Mouse (Mus musculus): ENCODE data around the gene Trafd1. TPM values are rescaled to one million over a fixed set of nuclear protein-coding genes. Genes with fewer than 3 reads are reported as not detected.

Gene Trafd1
- polyA plus RNA-seq, 1 experiment from 2014 or later, result 85.9 TPM

DNA sequence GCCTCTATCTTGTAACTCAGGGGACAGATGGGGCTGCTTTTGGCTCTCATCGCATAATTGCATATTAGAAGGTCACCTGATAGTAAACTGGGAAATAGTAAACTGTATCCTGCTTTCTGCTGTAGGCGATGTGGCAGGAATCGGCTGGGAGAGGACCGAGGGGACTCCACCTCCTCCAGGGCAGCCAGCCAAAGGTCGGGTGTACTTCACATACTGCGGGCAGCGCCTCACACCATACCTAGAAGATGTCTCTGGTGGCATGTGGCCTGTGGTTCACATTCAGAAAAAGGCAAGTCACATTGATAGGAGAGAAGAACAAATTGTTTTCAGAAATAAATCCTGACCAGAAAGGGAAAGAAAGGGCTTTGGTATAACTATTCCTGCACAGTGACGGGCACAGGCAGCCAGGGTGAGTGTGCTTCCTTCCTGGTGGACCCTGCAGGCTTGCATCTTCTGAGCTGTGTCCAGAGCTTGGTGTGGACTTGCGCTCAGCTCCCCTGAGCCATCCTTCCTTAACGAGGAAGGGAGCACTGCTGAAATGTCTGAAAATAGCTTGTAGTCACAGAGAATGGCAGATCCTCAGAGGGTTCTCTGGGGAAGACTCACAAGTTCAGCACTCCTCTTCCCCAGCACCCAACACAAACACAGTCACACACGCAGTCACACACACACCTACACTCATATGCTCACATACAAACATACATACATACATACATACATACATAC is 55.9 kb downstream of the Trafd1 start:
- ATAC-seq (ENCODE audit: low read depth), result peak; percentile 55; the same call in 1 of the 2 replicates

GRCm38 (mm10) chr5:121326079-121326805 is 59.2 kb downstream of the Trafd1 start:
- ATAC-seq (ENCODE audit: low read depth), result no peak
- H3K9ac ChIP-seq (ENCODE audit: low read length), result no peak overlapping the region
- H3K36me3 ChIP-seq (ENCODE audit: control insufficient read depth, insufficient read depth, low read length), result peaks cover 47% of the 10 kb centered on the region
- H3K27ac ChIP-seq (ENCODE audit: low read length), result no peak overlapping the region
- H3K9me3 ChIP-seq (ENCODE audit: control insufficient read depth, low read length), result no peaks in the 10 kb centered on the region
- H3K27me3 ChIP-seq (ENCODE audit: control insufficient read depth, insufficient read depth, low read depth, low read length), result no peaks in the 10 kb centered on the region
- 87% methylated on average over 14 of the region's 14 CpGs for WGBS
- no peaks in the 10 kb centered on the region for H3K4me1 ChIP-seq (replicated peaks; ENCODE audit: control insufficient read depth, insufficient read depth, low read length)
- H3K4me2 ChIP-seq (ENCODE audit: low read depth, low read length), result no peak overlapping the region
- H3K4me3 ChIP-seq (ENCODE audit: low read length), result no peak overlapping the region

More for the DNA sequence above, 55.9 kb downstream of the Trafd1 start:
- Histone ChIP-seq H3K36me3 (ENCODE audit: control insufficient read depth, insufficient read depth, low read length) (peaks cover 44% of the 10 kb centered on the region), H3K4me2 (ENCODE audit: low read depth, low read length) (peak overlapping the region; percentile 36), H3K27me3 (ENCODE audit: control insufficient read depth, insufficient read depth, low read depth, low read length) (no peaks in the 10 kb centered on the region), H3K4me3 (ENCODE audit: low read length) (peak overlapping the region; percentile 33), H3K4me1 (replicated peaks; ENCODE audit: control insufficient read depth, insufficient read depth, low read length) (no peaks in the 10 kb centered on the region), H3K9me3 (ENCODE audit: control insufficient read depth, low read length) (no peaks in the 10 kb centered on the region), H3K27ac (ENCODE audit: low read length) (peak overlapping the region; percentile 64), H3K9ac (ENCODE audit: low read length) (peak overlapping the region; percentile 61)
- 68% methylated on average over 11 of the region's 11 CpGs for WGBS

Other genes with a start within 250 kb of the Trafd1 start
- 17.3 and 18.0 TPM in 2 replicates for gene Ptpn11, start 194.2 kb downstream of the Trafd1 start, polyA plus RNA-seq (2015; fragmentation: Nextera tagmentation; extraction: Ambion mirVana)
- gene Rpl6, start 181.2 kb downstream of the Trafd1 start, polyA plus RNA-seq (2015; fragmentation: Nextera tagmentation; extraction: Ambion mirVana), result 554 and 590 TPM in 2 replicates
- 2.7 and 3.8 TPM in 2 replicates for gene Hectd4, start 165.4 kb downstream of the Trafd1 start, polyA plus RNA-seq (2015; fragmentation: Nextera tagmentation; extraction: Ambion mirVana)
- gene Naa25, start 12.3 kb upstream of the Trafd1 start, polyA plus RNA-seq (2015; fragmentation: Nextera tagmentation; extraction: Ambion mirVana), result 35.1 and 35.9 TPM in 2 replicates
- 3.0 and 4.5 TPM in 2 replicates for gene Tmem116, start 66.3 kb upstream of the Trafd1 start, polyA plus RNA-seq (2015; fragmentation: Nextera tagmentation; extraction: Ambion mirVana)
- 147 and 149 TPM in 2 replicates for gene Erp29, start 66.9 kb upstream of the Trafd1 start, polyA plus RNA-seq (2015; fragmentation: Nextera tagmentation; extraction: Ambion mirVana)
- gene Adam1b, start 117.8 kb upstream of the Trafd1 start, polyA plus RNA-seq (2015; fragmentation: Nextera tagmentation; extraction: Ambion mirVana), result 0.11 and 0.14 TPM in 2 replicates
- gene Adam1a, start 159.8 kb upstream of the Trafd1 start, polyA plus RNA-seq (2015; fragmentation: Nextera tagmentation; extraction: Ambion mirVana), result 1.1 TPM in 2 replicates
- not detected in 2 replicates for gene Gm42878, start 159.8 kb upstream of the Trafd1 start, polyA plus RNA-seq (2015; fragmentation: Nextera tagmentation; extraction: Ambion mirVana)
- 45.3 and 46.4 TPM in 2 replicates for gene Mapkapk5, start 160.3 kb upstream of the Trafd1 start, polyA plus RNA-seq (2015; fragmentation: Nextera tagmentation; extraction: Ambion mirVana)
- 388 and 419 TPM in 2 replicates for gene Aldh2, start 208.2 kb upstream of the Trafd1 start, polyA plus RNA-seq (2015; fragmentation: Nextera tagmentation; extraction: Ambion mirVana)
- 2.7 and 3.4 TPM in 2 replicates for gene Acad12, start 233.3 kb upstream of the Trafd1 start, polyA plus RNA-seq (2015; fragmentation: Nextera tagmentation; extraction: Ambion mirVana)

Data from lung, embryonic 16.5 days (tissue).